Mouse (Mus musculus) stomach, embryonic 16.5 days (tissue): ENCODE measurements around the gene A930033H14Rik. TPM values are rescaled to one million over a fixed set of nuclear protein-coding genes. Genes with fewer than 3 reads are reported as not detected.

ENCODE experiments used
- ATAC-seq: fragments of 200-750 bp; cut with Nextera tagmentation; 2 replicates; pipeline ENCODE4 v1.8.0; 2017; ENCODE audit warnings: moderate number of reproducible peaks, moderate TSS enrichment; ENCODE audit not compliant: insufficient read depth, low FRiP score
- H3K27ac ChIP-seq: fragments of 300-500 bp; sonication (generic); 2 replicates; pipeline ENCODE4 v1.5.1; 2014; ENCODE audit warnings: low read length
- H3K27me3 ChIP-seq: fragments of 300-500 bp; sonication (generic); 2 replicates; pipeline ENCODE4 v1.6.1; 2014; ENCODE audit warnings: low read length, control low read depth, mixed read lengths; ENCODE audit not compliant: control insufficient read depth, insufficient read depth
- H3K36me3 ChIP-seq: fragments of 300-500 bp; sonication (generic); 2 replicates; pipeline ENCODE4 v1.6.1; 2014; ENCODE audit warnings: low read length; ENCODE audit not compliant: control insufficient read depth, insufficient read depth
- H3K4me1 ChIP-seq: fragments of 300-500 bp; sonication (generic); 2 replicates; pipeline ENCODE4 v1.6.1; 2014; ENCODE audit warnings: low read length, control low read depth, mixed read lengths; ENCODE audit not compliant: control insufficient read depth, insufficient read depth
- H3K4me2 ChIP-seq: fragments of 300-500 bp; sonication (generic); 2 replicates; pipeline ENCODE4 v1.6.1; 2014; ENCODE audit warnings: low read depth, low read length, mixed read lengths
- H3K4me3 ChIP-seq: fragments of 300-500 bp; sonication (generic); replicated peaks from 2 replicates; pipeline ENCODE4 v1.5.1; 2014; ENCODE audit warnings: mild to moderate bottlenecking, low read length
- H3K9ac ChIP-seq: fragments of 300-500 bp; sonication (generic); 2 replicates; pipeline ENCODE4 v1.6.1; 2014; ENCODE audit warnings: low read length
- H3K9me3 ChIP-seq: fragments of 300-500 bp; sonication (generic); replicated peaks from 2 replicates; pipeline ENCODE4 v1.6.1; 2016; ENCODE audit warnings: low read length, control low read depth; ENCODE audit not compliant: control insufficient read depth
- WGBS: fragments of 180-500 bp; shearing (Covaris S2); extraction: QIAGEN DNeasy Blood & Tissue Kit; methylation state at CpG from one replicate; pipeline ENCODE4 v1.1.7; 2014; 5-methylcytosine and 5-hydroxymethylcytosine counted together
- polyA plus RNA-seq: library from polyadenylated mRNA; unstranded; fragments of >200 nt; fragmentation: Nextera tagmentation; extraction: Ambion mirVana; gene quantifications from 2 replicates; pipeline ENCODE4 v1.2.1, GENCODE M21; 2015

Gene A930033H14Rik
- polyA plus RNA-seq, 1 experiment from 2014 or later, result 2.0 TPM

GRCm38 (mm10) chr10:69253075-69253685 lies 40.3 kb upstream of the A930033H14Rik start:
- Histone ChIP-seq H3K27ac (peak overlapping the region; percentile 95), H3K4me1 (peaks cover 31% of the 10 kb centered on the region), H3K36me3 (peaks cover 8% of the 10 kb centered on the region), H3K4me2 (no peak overlapping the region), H3K4me3 (no peak overlapping the region), H3K9me3 (no peaks in the 10 kb centered on the region), H3K27me3 (no peaks in the 10 kb centered on the region), H3K9ac (0 out of 2 replicates have a peak overlapping the region, but pooled peaks have one; percentile 7)
- WGBS, result 28% methylated on average over 5 of the region's 5 CpGs
- ATAC-seq, result peak; percentile 85

- 79% methylated on average over 17 of the region's 17 CpGs for WGBS
- no peaks in the 10 kb centered on the region for H3K27me3 ChIP-seq
Observed at GRCm38 (mm10) chr10:69252112-69253074, 39.5 kb upstream of the A930033H14Rik start.

DNA sequence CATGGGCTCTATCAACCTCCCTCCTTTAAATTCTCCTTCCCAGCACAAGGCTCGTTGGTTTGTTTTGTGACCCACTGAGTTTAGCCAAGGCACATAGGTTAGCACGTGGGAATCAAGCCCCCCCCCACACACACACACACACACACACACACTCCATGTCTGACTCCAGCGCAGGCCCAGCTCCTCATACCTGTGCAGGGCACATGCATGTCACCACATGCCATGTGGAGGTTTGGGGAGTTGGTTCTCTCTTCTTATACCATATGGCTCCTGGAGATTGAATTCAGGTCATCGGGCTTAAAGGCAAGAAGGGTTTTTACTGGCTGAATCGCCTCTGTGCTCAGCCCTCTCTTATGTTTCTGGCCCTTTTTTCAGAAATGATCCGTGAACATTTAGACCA lies 38.4 kb upstream of the A930033H14Rik start:
- no peak overlapping the region for H3K4me3 ChIP-seq
- H3K36me3 ChIP-seq, result peaks cover 8% of the 10 kb centered on the region
- no peak overlapping the region for H3K27ac ChIP-seq
- WGBS, result 87% methylated on average over 6 of the region's 6 CpGs
- H3K27me3 ChIP-seq, result no peaks in the 10 kb centered on the region
- H3K4me1 ChIP-seq, result peaks cover 31% of the 10 kb centered on the region
- no peak overlapping the region for H3K9ac ChIP-seq
- no peak overlapping the region for H3K4me2 ChIP-seq
- ATAC-seq, result no peak
- H3K9me3 ChIP-seq, result no peaks in the 10 kb centered on the region

More at GRCm38 (mm10) chr10:69252112-69253074, 39.5 kb upstream of the A930033H14Rik start:
- Histone ChIP-seq H3K9ac (peak overlapping the region; percentile 17; the same call in 1 of the 2 replicates), H3K4me2 (no peak overlapping the region), H3K4me3 (no peak overlapping the region), H3K9me3 (no peaks in the 10 kb centered on the region), H3K4me1 (peaks cover 31% of the 10 kb centered on the region), H3K27ac (peak overlapping the region; percentile 95), H3K36me3 (peaks cover 8% of the 10 kb centered on the region)
- ATAC-seq, result no peak

DNA sequence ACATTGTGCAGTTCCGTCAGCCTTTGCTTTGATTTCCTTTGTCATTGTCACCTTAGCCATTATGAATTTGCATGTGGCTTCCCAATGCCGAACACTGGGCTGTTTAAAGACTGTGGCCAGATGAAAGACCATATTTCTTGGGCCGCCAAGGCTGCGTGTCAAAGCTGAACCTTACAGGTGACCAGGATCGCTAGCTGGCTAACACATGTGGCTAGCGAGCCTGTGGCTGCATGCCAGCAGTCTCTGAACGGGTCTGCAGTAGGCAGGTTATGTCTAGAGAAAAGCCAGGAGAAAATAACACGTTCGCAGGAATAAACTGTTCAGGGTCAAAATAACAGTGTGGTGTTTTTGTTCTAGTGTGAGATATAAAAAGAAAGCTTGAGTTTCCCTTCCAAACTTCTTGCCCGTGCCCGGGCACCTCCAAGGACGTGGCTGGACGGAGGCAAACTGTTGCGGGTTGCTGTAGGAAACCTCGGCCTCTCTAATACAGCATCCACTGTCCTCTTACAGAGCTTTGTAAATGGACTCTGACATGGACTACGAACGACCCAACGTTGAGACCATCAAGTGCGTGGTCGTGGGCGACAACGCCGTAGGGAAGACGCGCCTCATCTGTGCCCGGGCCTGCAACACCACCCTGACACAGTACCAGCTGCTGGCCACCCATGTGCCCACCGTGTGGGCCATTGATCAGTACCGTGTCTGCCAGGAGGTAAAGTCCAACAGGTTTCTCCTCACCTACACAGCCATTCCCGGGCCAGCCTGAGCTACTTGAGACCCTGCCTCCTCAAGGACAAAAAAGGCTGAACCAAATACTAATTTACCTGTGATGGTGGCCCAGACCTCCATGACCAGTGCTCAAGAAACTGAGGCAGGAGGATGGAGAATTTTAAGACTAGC lies 35.6 kb upstream of the A930033H14Rik start:
- Histone ChIP-seq H3K27ac (no peak overlapping the region), H3K9me3 (no peaks in the 10 kb centered on the region), H3K4me3 (no peak overlapping the region), H3K36me3 (peaks cover 8% of the 10 kb centered on the region), H3K9ac (no peak overlapping the region), H3K4me2 (no peak overlapping the region), H3K4me1 (peaks cover 14% of the 10 kb centered on the region), H3K27me3 (no peaks in the 10 kb centered on the region)
- no peak for ATAC-seq
- WGBS, result 88% methylated on average over 29 of the region's 29 CpGs

DNA sequence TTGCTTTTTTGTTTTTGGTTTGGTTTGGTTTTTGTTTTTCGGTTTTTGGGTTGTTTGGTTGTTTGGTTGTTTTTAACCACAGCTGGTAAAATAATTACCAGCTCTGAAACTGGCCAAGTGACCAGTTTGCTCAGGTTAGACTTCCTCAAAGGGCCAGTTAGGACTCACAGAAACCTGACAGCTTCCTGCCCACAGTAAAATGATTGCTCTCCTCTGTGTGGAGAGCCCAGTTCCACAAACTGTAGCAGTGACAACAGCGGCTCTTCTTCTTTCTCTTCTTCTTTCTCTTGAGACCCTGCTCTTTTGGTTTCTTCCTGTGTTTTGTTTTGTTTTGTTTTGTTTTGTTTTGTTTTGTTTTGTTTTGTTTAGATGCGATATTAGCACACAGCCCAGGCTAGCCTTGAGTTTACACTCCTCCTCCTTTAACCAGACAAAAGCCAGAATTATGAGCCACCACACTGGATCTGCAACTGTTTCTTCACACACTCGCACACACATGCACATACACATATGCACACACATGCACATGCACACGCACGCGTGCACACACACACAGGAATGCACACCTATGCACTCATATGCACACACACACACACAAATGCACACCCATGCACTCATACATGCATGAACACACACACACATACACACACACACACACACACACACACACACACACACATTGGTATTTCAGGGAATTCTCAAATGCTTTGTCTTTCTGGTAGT lies 34.6 kb upstream of the A930033H14Rik start:
- 94% methylated on average over 7 of the region's 7 CpGs for WGBS
- no peak for ATAC-seq

DNA sequence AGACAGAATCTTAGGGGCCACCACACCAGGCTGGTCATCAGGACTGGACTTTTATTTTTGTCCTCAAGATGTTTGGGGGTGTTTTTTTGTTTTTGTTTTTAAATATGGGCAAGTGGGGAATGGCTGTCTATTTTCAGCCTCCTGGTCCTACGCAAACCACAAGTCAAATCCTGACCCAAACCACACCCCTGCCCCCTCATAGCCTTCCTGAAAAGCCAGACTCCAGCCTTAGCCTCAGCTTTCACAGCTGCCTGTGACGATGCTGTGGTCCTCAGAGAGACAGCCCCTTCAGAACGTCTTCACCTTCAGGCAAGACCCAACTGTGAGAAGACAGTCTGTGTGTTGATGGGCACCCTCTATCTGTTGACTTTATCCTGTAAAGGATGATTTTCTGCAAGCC lies 33.9 kb upstream of the A930033H14Rik start:
- H3K27ac ChIP-seq, result no peak overlapping the region
- no peak for ATAC-seq
- H3K9ac ChIP-seq, result no peak overlapping the region

More for the DNA sequence above, 34.6 kb upstream of the A930033H14Rik start:
- no peak overlapping the region for H3K9ac ChIP-seq
- H3K27ac ChIP-seq, result no peak overlapping the region
- no peak overlapping the region for H3K4me2 ChIP-seq
- H3K36me3 ChIP-seq, result peaks cover 8% of the 10 kb centered on the region
- H3K27me3 ChIP-seq, result no peaks in the 10 kb centered on the region
- no peak overlapping the region for H3K4me3 ChIP-seq
- H3K4me1 ChIP-seq, result peaks cover 5% of the 10 kb centered on the region
- H3K9me3 ChIP-seq, result no peaks in the 10 kb centered on the region

DNA sequence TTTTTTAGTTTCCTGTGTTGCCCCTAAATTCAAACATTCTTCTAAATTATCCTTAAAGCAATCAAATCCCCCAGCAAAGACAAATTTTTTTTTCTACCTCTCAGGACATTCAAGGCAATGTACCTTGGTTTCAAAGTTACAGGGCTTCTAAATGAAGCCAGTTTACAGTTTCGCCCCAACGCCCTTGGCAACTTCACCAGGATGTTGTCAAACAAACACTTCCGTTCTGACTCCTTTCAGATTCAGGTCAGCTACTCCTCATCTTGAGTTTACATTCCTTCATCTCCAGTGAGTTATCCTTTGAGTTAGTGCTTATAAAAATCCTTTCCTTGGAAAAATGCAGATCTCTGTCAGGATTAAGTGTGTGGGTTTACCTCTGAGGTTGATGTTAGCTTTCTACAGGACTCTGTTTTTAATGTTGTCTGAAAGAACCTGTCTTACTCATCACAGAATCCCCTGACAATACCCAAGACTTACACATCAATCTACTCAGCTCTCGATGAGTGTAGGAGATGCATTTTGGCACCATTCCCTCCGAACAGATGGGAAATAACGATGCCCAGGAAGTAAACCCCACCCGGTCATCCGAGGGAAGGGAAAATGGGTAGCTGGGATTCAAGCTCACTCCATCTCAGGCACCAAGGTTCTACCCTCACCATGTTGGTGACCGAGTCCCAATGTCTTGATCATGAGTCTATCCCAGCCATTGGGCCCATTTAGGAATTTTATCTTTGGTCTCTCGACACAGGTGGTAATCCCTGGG lies 33.2 kb upstream of the A930033H14Rik start:
- H3K9me3 ChIP-seq, result no peaks in the 10 kb centered on the region
- no peak overlapping the region for H3K4me2 ChIP-seq
- H3K27ac ChIP-seq, result no peak overlapping the region
- no peaks in the 10 kb centered on the region for H3K4me1 ChIP-seq
- 72% methylated on average over 10 of the region's 10 CpGs for WGBS
- no peak for ATAC-seq
- no peak overlapping the region for H3K9ac ChIP-seq
- peaks cover 8% of the 10 kb centered on the region for H3K36me3 ChIP-seq
- H3K4me3 ChIP-seq, result no peak overlapping the region
- H3K27me3 ChIP-seq, result no peaks in the 10 kb centered on the region

More for the DNA sequence above, 33.9 kb upstream of the A930033H14Rik start:
- Histone ChIP-seq H3K9me3 (no peaks in the 10 kb centered on the region), H3K4me1 (no peaks in the 10 kb centered on the region), H3K4me3 (no peak overlapping the region), H3K4me2 (no peak overlapping the region), H3K36me3 (peaks cover 8% of the 10 kb centered on the region), H3K27me3 (no peaks in the 10 kb centered on the region)
- 72% methylated on average over 3 of the region's 3 CpGs for WGBS

GRCm38 (mm10) chr10:69245151-69245550 lies 32.3 kb upstream of the A930033H14Rik start:
- ATAC-seq, result no peak
- Histone ChIP-seq H3K27me3 (no peaks in the 10 kb centered on the region), H3K9ac (no peak overlapping the region), H3K27ac (no peak overlapping the region), H3K4me2 (no peak overlapping the region), H3K9me3 (no peaks in the 10 kb centered on the region), H3K4me3 (no peak overlapping the region), H3K4me1 (no peaks in the 10 kb centered on the region), H3K36me3 (peaks cover 8% of the 10 kb centered on the region)
- 71% methylated on average over 4 of the region's 4 CpGs for WGBS
